Mouse (Mus musculus) neural tube, embryonic 15.5 days (tissue): ENCODE data around the gene Cog5. TPM values are rescaled to one million over a fixed set of nuclear protein-coding genes. Genes with fewer than 3 reads are reported as not detected.

Source experiments
- ATAC-seq: fragments of 200-750 bp; cut with Nextera tagmentation; 2 replicates; pipeline ENCODE4 v1.8.0; 2017; ENCODE audit warnings: mild to moderate bottlenecking, moderate TSS enrichment, moderate library complexity; ENCODE audit not compliant: low FRiP score
- H3K27ac ChIP-seq: fragments of 300-500 bp; sonication (generic); replicated peaks from 2 replicates; pipeline ENCODE4 v1.5.1; 2015; ENCODE audit warnings: mild to moderate bottlenecking, inconsistent platforms
- H3K27me3 ChIP-seq: fragments of 300-500 bp; sonication (generic); replicated peaks from 2 replicates; pipeline ENCODE4 v1.6.1; 2015; ENCODE audit warnings: inconsistent platforms
- H3K36me3 ChIP-seq: fragments of 300-500 bp; sonication (generic); 2 replicates; pipeline ENCODE4 v1.6.1; 2015; ENCODE audit warnings: inconsistent platforms
- H3K4me1 ChIP-seq: fragments of 300-500 bp; sonication (generic); 2 replicates; pipeline ENCODE4 v1.6.1; 2015; ENCODE audit warnings: inconsistent platforms
- H3K4me2 ChIP-seq: fragments of 300-500 bp; sonication (generic); 2 replicates; pipeline ENCODE4 v1.6.1; 2015; ENCODE audit warnings: inconsistent platforms, mild to moderate bottlenecking, moderate library complexity
- H3K4me3 ChIP-seq: fragments of 300-500 bp; sonication (generic); replicated peaks from 2 replicates; pipeline ENCODE4 v1.5.1; 2015; ENCODE audit warnings: mild to moderate bottlenecking, inconsistent platforms
- H3K9ac ChIP-seq: fragments of 300-500 bp; sonication (generic); replicated peaks from 2 replicates; pipeline ENCODE4 v1.6.1; 2015; ENCODE audit warnings: mild to moderate bottlenecking, inconsistent platforms
- H3K9me3 ChIP-seq: fragments of 300-500 bp; sonication (generic); replicated peaks from 2 replicates; pipeline ENCODE4 v1.6.1; 2016; ENCODE audit warnings: inconsistent platforms
- WGBS: fragments of 180-500 bp; shearing (Covaris S2); methylation state at CpG from one replicate; pipeline ENCODE4 v1.1.7; 2015; ENCODE audit warnings: mixed read lengths; 5-methylcytosine and 5-hydroxymethylcytosine counted together
- polyA plus RNA-seq: library from polyadenylated mRNA; unstranded; fragments of >200 nt; fragmentation: Nextera tagmentation; extraction: Ambion mirVana; gene quantifications from 2 replicates; pipeline ENCODE4 v1.2.1, GENCODE M21; 2015

The Cog5 gene
- polyA plus RNA-seq, 1 experiment from 2014 or later: 28.6 TPM

GRCm38 (mm10) chr12:31971547-31971946, 316.9 kb downstream of the Cog5 start:
- H3K4me2 ChIP-seq: no peak overlapping the region
- no peak overlapping the region for H3K27ac ChIP-seq
- H3K4me3 ChIP-seq: no peak overlapping the region
- no peak overlapping the region for H3K9ac ChIP-seq
- peaks cover 14% of the 10 kb centered on the region for H3K36me3 ChIP-seq
- ATAC-seq: no peak
- no peaks in the 10 kb centered on the region for H3K27me3 ChIP-seq
- WGBS: 86% methylated on average over 8 of the region's 8 CpGs
- 0 out of 2 replicates have a peak, but pooled peaks cover 7% of the 10 kb centered on the region for H3K4me1 ChIP-seq
- no peaks in the 10 kb centered on the region for H3K9me3 ChIP-seq

- no peak overlapping the region for H3K9ac ChIP-seq
- H3K4me1 ChIP-seq: peaks cover 6% of the 10 kb centered on the region; the same call in 1 of the 2 replicates
- H3K27ac ChIP-seq: no peak overlapping the region
- no peak overlapping the region for H3K4me3 ChIP-seq
- peak; percentile 68; the same call in 1 of the 2 replicates for ATAC-seq
- no peaks in the 10 kb centered on the region for H3K9me3 ChIP-seq
- H3K36me3 ChIP-seq: peaks cover 14% of the 10 kb centered on the region
- no peaks in the 10 kb centered on the region for H3K27me3 ChIP-seq
- H3K4me2 ChIP-seq: no peak overlapping the region
- 58% methylated on average over 13 of the region's 13 CpGs for WGBS
These were observed 319.0 kb downstream of the Cog5 start for GRCm38 (mm10) chr12:31973473-31974172.

DNA sequence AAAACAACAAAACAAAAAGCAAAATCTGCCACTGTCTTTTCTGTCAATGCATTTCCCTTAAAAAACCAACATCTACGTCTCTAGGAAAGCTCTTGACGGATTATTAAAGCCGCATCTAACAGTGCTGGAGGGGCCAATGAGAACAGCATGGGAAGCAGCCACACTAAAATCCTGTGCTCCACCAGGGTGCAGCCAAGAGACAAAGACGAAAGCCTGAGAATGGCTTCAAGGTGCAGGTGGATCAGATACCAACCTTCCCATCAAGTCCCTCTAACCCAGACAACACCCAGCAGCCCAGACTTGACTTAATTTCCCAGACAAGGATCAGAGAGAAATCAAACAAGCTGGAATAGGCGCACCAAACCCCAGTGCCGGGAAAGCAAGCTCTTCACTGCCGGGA, 321.9 kb downstream of the Cog5 start:
- no peak overlapping the region for H3K4me3 ChIP-seq
- H3K36me3 ChIP-seq: peaks cover 6% of the 10 kb centered on the region
- H3K27ac ChIP-seq: no peak overlapping the region
- peaks cover 6% of the 10 kb centered on the region; the same call in 1 of the 2 replicates for H3K4me1 ChIP-seq
- H3K9ac ChIP-seq: no peak overlapping the region
- H3K27me3 ChIP-seq: no peaks in the 10 kb centered on the region
- WGBS: 56% methylated on average over 7 of the region's 7 CpGs
- no peak overlapping the region for H3K4me2 ChIP-seq
- H3K9me3 ChIP-seq: no peaks in the 10 kb centered on the region
- ATAC-seq: peak; percentile 58; the same call in 1 of the 2 replicates

GRCm38 (mm10) chr12:31977613-31978195, 323.0 kb downstream of the Cog5 start:
- peaks cover 6% of the 10 kb centered on the region; the same call in 1 of the 2 replicates for H3K4me1 ChIP-seq
- 69% methylated on average over 12 of the region's 12 CpGs for WGBS
- ATAC-seq: no peak
- H3K27me3 ChIP-seq: no peaks in the 10 kb centered on the region
- H3K4me2 ChIP-seq: no peak overlapping the region
- H3K9me3 ChIP-seq: no peaks in the 10 kb centered on the region
- 0 out of 2 replicates have a peak, but pooled peaks cover 2% of the 10 kb centered on the region for H3K36me3 ChIP-seq
- H3K9ac ChIP-seq: no peak overlapping the region
- H3K27ac ChIP-seq: no peak overlapping the region
- H3K4me3 ChIP-seq: no peak overlapping the region

GRCm38 (mm10) chr12:31983238-31983637, 328.6 kb downstream of the Cog5 start:
- WGBS: 50% methylated on average over 7 of the region's 7 CpGs
- no peak overlapping the region; the same call in 1 of the 2 replicates for H3K27ac ChIP-seq
- no peak for ATAC-seq

GRCm38 (mm10) chr12:31983769-31984168, 329.1 kb downstream of the Cog5 start:
- H3K9me3 ChIP-seq: no peaks in the 10 kb centered on the region
- H3K4me3 ChIP-seq: no peak overlapping the region

More at GRCm38 (mm10) chr12:31983238-31983637, 328.6 kb downstream of the Cog5 start:
- 0 out of 2 replicates have a peak, but pooled peaks cover 6% of the 10 kb centered on the region for H3K36me3 ChIP-seq
- no peaks in the 10 kb centered on the region for H3K9me3 ChIP-seq
- no peak overlapping the region for H3K9ac ChIP-seq
- no peaks in the 10 kb centered on the region for H3K27me3 ChIP-seq
- no peak overlapping the region for H3K4me2 ChIP-seq
- H3K4me3 ChIP-seq: no peak overlapping the region
- peaks cover 5% of the 10 kb centered on the region; the same call in 1 of the 2 replicates for H3K4me1 ChIP-seq

GRCm38 (mm10) chr12:31984206-31984605, 329.5 kb downstream of the Cog5 start:
- 49% methylated on average over 2 of the region's 2 CpGs for WGBS
- no peak overlapping the region for H3K9ac ChIP-seq
- peaks cover 5% of the 10 kb centered on the region; the same call in 1 of the 2 replicates for H3K4me1 ChIP-seq
- no peak overlapping the region for H3K4me2 ChIP-seq
- no peak overlapping the region for H3K4me3 ChIP-seq
- 0 out of 2 replicates have a peak overlapping the region, but pooled peaks have one; percentile 5 for H3K27ac ChIP-seq
- H3K36me3 ChIP-seq: 0 out of 2 replicates have a peak, but pooled peaks cover 6% of the 10 kb centered on the region
- H3K27me3 ChIP-seq: no peaks in the 10 kb centered on the region
- H3K9me3 ChIP-seq: no peaks in the 10 kb centered on the region
- ATAC-seq: no peak

More at GRCm38 (mm10) chr12:31983769-31984168, 329.1 kb downstream of the Cog5 start:
- Histone ChIP-seq H3K36me3 (0 out of 2 replicates have a peak, but pooled peaks cover 6% of the 10 kb centered on the region), H3K27me3 (no peaks in the 10 kb centered on the region), H3K27ac (no peak overlapping the region), H3K9ac (no peak overlapping the region), H3K4me1 (peaks cover 5% of the 10 kb centered on the region; the same call in 1 of the 2 replicates), H3K4me2 (no peak overlapping the region)
- WGBS: 55% methylated on average over 6 of the region's 6 CpGs
- no peak for ATAC-seq

- WGBS: 79% methylated on average over 12 of the region's 12 CpGs
- ATAC-seq: no peak
- H3K27ac ChIP-seq: 0 out of 2 replicates have a peak overlapping the region, but pooled peaks have one; percentile 5
- H3K9ac ChIP-seq: no peak overlapping the region
- H3K9me3 ChIP-seq: no peaks in the 10 kb centered on the region
- H3K4me1 ChIP-seq: peaks cover 5% of the 10 kb centered on the region; the same call in 1 of the 2 replicates
- 0 out of 2 replicates have a peak, but pooled peaks cover 6% of the 10 kb centered on the region for H3K36me3 ChIP-seq
- H3K4me3 ChIP-seq: no peak overlapping the region
- no peak overlapping the region for H3K4me2 ChIP-seq
- no peaks in the 10 kb centered on the region for H3K27me3 ChIP-seq
These were observed 330.0 kb downstream of the Cog5 start for GRCm38 (mm10) chr12:31984664-31985063.

GRCm38 (mm10) chr12:31985738-31986137, 331.1 kb downstream of the Cog5 start:
- Histone ChIP-seq H3K9me3 (no peaks in the 10 kb centered on the region), H3K9ac (no peak overlapping the region), H3K27me3 (no peaks in the 10 kb centered on the region), H3K4me2 (no peak overlapping the region), H3K27ac (no peak overlapping the region), H3K36me3 (0 out of 2 replicates have a peak, but pooled peaks cover 6% of the 10 kb centered on the region), H3K4me3 (no peak overlapping the region), H3K4me1 (peaks cover 5% of the 10 kb centered on the region; the same call in 1 of the 2 replicates)
- WGBS: 91% methylated on average over 6 of the region's 6 CpGs
- no peak for ATAC-seq

DNA sequence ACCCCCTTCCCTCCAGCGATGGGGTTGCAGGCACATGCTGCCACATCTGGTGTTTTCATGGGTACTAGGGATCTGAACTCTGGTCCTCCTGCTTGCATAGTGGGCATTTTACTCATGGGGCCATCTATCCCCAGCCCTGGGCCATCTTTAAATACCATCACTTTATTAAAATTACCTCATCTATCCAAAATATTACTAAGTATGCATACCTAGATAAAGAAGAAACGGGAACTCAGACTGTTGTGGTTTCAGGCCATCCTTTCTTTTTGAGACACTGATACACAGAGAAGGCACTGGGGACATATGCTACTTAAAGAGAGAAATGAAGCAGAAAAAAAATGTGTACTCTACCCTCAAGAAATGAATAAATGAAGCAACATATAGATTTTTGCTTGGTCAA, 331.8 kb downstream of the Cog5 start:
- no peak overlapping the region for H3K27ac ChIP-seq
- H3K9ac ChIP-seq: no peak overlapping the region
- 90% methylated on average over 2 of the region's 2 CpGs for WGBS
- H3K4me2 ChIP-seq: no peak overlapping the region
- no peaks in the 10 kb centered on the region for H3K9me3 ChIP-seq
- ATAC-seq: no peak
- peaks cover 5% of the 10 kb centered on the region; the same call in 1 of the 2 replicates for H3K4me1 ChIP-seq
- H3K27me3 ChIP-seq: no peaks in the 10 kb centered on the region
- H3K36me3 ChIP-seq: 0 out of 2 replicates have a peak, but pooled peaks cover 6% of the 10 kb centered on the region
- H3K4me3 ChIP-seq: no peak overlapping the region
